Mouse (Mus musculus): ENCODE measurements around the gene Tial1.

Gene Tial1

GRCm38 (mm10) chr7:128461285-128462215 lies at the start of gene Tial1:
Gene Tial1, minus strand, starts transcription at chr7:128461717.
- in situ Hi-C loops (cut with MboI, MseI): loop anchor here (25.0 kb wide), 1 partner anchor 226 kb away; no protein-coding TSS in a partner anchor

DNA sequence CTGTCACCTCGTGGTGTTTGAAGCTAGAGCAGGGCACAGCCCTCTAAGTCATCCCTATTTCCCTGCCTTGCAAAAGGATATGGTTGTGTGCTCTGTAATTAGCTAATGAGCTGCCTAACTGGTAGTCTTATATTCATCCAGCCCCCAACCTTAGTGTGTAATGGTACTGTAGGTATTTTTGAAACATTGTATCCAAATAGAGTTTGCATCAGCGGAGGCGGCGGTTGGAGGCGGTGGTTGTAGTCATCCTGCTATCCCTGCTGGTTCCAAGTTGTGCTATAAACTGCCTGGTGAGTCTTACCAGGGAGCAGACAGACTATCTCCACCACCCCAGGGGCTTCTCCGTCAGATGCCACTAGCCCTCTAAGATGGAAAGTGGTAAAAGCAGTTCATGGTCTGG lies 42.6 kb upstream of the Tial1 start:
- in situ Hi-C loops (cut with MboI, MseI): no loop called here

- in situ Hi-C loops (cut with MboI, MseI): no loop called here
Observed at GRCm38 (mm10) chr7:128499801-128500200, 38.3 kb upstream of the Tial1 start.

GRCm38 (mm10) chr7:128494546-128494945 lies 33.0 kb upstream of the Tial1 start:
- in situ Hi-C loops (cut with MboI, MseI): no loop called here

- in situ Hi-C loops (cut with MboI, MseI): no loop called here
Observed at GRCm38 (mm10) chr7:128488986-128489385, 27.5 kb upstream of the Tial1 start.

DNA sequence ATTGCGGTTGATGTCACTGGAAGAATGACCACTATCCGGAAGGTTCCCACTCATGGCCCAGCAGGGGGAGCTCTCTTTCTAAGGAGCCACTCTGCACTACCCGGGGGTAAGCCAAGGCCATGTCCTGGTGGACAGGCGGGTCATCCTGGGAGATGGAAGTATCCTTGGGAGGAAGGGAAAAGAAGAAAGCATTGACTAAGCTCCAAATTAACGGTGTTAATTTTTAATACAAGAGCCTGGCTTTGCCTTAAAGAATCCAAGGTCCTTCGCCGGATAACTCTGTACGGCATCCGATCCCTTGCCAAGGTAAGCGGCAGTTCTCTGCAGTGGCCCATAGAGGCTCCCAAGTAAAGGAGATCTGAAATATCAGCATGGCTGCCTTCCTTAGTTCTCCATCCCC lies 12.8 kb upstream of the Tial1 start:
- in situ Hi-C loops (cut with MboI, MseI): loop anchor here (25.0 kb wide), 1 partner anchor 213 kb away; no protein-coding TSS in a partner anchor

DNA sequence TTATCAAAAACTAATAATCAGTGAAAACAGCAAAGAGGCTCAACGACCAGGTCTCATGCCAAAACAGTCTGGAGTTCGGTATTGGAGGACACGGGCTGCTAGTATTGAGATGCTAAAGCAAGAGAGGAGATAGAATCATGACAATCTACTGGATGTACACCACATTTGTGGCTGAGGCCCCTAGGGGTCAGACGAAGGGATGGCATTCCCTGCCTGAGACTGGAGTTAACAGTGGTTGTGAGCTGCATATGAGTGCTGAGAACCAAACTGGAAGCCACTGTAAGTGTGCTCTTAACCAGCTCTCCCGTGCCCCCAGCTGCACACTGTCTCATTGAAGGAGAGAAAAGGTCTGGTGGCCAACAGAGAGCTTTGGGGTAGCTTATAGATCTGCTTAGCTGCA lies 889 bp upstream of the Tial1 start:
- in situ Hi-C loops (cut with MboI, MseI): loop anchor here (25.0 kb wide), 1 partner anchor 225 kb away; no protein-coding TSS in a partner anchor

DNA sequence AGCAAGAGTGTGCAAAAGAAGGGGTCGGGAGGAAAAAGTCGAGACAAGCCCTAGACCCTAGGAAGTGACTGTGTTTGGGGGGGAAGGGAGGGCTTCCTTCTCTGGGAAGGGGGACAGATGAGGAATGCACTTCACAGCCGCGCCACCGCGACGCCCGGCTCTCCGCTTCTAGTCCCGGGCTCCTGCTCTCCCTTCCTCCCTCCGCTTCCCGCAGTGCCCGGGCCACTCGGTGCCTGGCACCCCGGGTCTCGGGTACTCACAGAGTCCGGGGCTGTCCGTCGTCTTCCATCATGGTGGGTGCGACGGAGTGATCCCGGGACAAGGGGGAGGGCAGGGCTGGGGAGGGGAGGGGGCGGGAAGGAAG lies 670 bp downstream of the Tial1 start:
- in situ Hi-C loops (cut with MboI, MseI): loop anchor here (25.0 kb wide), 1 partner anchor 226 kb away; no protein-coding TSS in a partner anchor

DNA sequence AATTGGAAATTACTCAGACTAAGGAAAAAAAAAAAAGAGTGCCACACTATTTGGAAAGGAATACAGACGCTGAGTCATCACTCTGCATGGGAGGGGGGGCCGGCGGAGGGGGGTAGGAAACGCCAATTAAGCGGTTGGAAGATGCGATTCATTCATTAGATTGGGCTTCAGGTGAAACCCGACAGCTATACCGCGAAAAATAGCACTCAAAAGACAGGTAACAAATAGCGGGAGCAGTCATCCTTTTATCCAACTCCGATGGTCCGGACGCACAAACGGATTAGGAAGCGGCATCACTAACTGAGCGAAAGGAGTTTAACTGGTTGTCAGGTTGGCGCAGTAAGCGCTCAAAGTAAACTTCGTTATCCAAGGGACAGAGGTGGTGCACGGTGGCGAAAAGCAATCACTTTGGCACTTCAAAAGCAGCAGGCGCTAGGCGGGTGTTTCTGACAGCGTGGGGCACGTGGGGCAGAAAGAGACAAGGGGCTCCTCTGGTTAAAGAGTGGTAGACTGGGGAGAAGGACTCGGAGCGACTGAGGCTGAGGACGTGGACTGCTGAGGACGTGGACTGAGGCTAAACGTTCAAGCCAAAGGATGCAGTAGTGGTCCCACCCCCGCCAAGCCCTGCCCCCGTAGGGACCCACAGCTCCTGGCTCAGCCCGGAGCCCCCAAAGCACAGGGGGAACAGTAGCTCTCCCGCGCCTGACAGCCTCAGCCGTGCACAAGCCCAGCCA lies 1.2 kb downstream of the Tial1 start:
- in situ Hi-C loops (cut with MboI, MseI): loop anchor here (25.0 kb wide), 1 partner anchor 227 kb away; no protein-coding TSS in a partner anchor

- in situ Hi-C loops (cut with MboI, MseI): loop anchor here (25.0 kb wide), 1 partner anchor 228 kb away; no protein-coding TSS in a partner anchor
Observed at GRCm38 (mm10) chr7:128459791-128460130, 1.8 kb downstream of the Tial1 start.

DNA sequence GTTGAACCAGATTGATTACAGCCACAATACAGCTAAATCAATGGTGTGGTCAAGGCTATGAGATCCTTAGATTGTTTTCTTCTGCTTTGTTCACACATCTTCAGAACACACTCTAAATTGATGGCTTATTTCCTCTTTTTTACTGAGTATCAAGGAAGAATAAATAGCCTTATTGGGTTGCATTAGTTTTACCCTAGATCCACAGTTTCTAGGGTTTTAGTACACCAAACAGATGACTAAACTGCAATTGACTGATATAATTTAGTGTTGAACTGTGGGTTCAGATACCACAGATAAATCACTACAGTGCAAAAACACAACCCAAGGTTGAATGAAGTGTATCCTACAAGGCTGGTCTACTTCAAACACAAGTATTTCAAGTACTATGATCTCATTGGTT lies 3.5 kb downstream of the Tial1 start:
- in situ Hi-C loops (cut with MboI, MseI): loop anchor here (25.0 kb wide), 1 partner anchor 229 kb away; no protein-coding TSS in a partner anchor

DNA sequence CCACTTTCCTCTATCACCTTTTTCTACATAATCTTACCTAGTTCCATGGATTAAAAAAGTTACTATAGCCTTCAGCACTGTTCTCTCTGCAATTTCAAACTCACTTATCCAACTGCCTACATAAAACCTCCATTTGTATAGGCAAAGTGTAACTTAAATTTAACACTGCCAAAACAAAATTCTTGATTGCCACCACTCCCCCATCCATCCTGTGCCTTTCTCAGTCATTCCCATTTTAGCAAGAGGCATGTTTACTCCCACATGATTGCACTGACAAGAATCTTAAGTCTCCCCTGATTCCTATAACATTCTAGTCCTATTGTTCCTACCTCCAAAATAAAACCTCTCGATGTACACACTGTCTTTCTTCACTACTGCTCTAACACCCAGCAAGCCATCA lies 8.8 kb downstream of the Tial1 start:
- in situ Hi-C loops (cut with MboI, MseI): loop anchor here (25.0 kb wide), 1 partner anchor 235 kb away; no protein-coding TSS in a partner anchor

GRCm38 (mm10) chr7:128440584-128440983 lies 20.9 kb downstream of the Tial1 start:
- in situ Hi-C loops (cut with MboI, MseI): no loop called here

- in situ Hi-C loops (cut with MboI, MseI): no loop called here
Observed at GRCm38 (mm10) chr7:128439251-128439650, 22.3 kb downstream of the Tial1 start.

GRCm38 (mm10) chr7:128438131-128438530 lies 23.4 kb downstream of the Tial1 start:
- in situ Hi-C loops (cut with MboI, MseI): no loop called here

GRCm38 (mm10) chr7:128433213-128433612 lies 28.3 kb downstream of the Tial1 start:
- in situ Hi-C loops (cut with MboI, MseI): no loop called here

- in situ Hi-C loops (cut with MboI, MseI): no loop called here
Observed at GRCm38 (mm10) chr7:128432574-128432973, 28.9 kb downstream of the Tial1 start.

DNA sequence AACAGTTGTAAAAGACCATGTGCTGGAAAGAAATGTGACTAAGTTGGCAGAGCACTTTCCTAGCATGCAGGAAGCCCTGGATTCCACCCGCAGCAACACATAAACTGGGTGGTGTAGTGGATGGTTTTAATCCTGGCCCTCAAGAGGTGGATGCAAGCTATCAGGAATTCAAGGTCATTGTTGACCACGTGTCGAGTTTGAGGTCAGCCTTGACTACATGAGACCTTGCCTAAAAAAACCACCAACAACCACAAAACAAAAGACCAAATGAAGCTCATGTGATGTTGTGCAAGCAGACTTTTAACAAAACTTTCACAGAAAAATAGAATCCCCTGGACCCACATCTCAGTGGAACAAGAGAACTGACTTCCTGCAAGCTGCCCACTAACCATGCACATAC lies 39.0 kb downstream of the Tial1 start:
- in situ Hi-C loops (cut with MboI, MseI): no loop called here

DNA sequence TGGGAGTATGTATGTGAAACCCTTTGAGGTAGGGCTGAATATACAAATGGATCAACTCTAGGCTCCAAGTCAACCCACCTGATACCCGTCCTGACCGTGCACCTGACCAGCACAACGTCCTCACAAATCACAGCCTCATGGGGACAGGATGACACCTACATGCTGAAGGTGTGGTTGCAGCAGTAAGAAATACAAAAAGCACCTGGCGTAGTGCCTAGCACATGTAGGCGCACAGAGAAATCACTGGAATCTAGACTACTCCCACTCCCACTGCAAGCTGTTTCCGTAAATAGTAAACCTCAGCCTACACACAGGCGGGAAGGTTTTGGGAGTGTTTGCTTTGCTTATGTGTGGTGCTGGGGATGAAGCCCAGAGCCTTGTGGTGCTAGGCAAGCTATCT lies 39.8 kb downstream of the Tial1 start:
- in situ Hi-C loops (cut with MboI, MseI): no loop called here

GRCm38 (mm10) chr7:128419690-128420089 lies 41.8 kb downstream of the Tial1 start:
- in situ Hi-C loops (cut with MboI, MseI): no loop called here

GRCm38 (mm10) chr7:128417930-128418779 lies 43.4 kb downstream of the Tial1 start, which contains the start of gene Rgs10:
Gene Rgs10, minus strand, starts transcription at chr7:128418758.
- in situ Hi-C loops (cut with MboI, MseI): no loop called here
